Mouse (Mus musculus): Measurements from ENCODE around the gene Mef2c.

DNA sequence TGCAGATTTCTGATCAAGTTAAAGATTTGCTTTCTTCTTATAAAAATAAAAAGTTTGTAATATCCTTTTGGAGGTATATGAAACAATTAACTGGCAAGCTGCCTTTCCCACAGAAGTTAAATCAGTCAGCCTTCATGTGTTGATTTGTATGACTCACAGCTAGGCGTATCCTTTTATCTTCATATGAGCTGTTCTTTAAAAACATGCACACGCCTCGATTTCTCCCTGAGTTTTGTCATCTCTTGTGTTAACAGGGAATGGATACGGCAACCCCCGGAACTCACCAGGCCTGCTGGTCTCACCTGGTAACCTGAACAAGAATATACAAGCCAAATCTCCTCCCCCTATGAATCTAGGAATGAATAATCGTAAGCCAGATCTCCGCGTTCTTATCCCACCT is 148.7 kb downstream of the Mef2c start:
- TF ChIP-seq CTCF (IDR thresholded peaks at IDR 0.05; ENCODE audit: low read depth) (no peak), EP300 (IDR thresholded peaks at IDR 0.05; ENCODE audit: low read depth) (no peak)

Data from heart, postnatal 0 days (tissue).